Mouse (Mus musculus) thymus, postnatal 4 days (tissue): ENCODE results near the gene Elk4.

ENCODE experiments used
- DNase-seq: peaks from one replicate; pipeline ENCODE4 v3.0.0; 2021

Elk4 gene

GRCm38 (mm10) chr1:132019876-132020275, 12.5 kb downstream of the Elk4 start:
- DNase-seq: no peak

DNA sequence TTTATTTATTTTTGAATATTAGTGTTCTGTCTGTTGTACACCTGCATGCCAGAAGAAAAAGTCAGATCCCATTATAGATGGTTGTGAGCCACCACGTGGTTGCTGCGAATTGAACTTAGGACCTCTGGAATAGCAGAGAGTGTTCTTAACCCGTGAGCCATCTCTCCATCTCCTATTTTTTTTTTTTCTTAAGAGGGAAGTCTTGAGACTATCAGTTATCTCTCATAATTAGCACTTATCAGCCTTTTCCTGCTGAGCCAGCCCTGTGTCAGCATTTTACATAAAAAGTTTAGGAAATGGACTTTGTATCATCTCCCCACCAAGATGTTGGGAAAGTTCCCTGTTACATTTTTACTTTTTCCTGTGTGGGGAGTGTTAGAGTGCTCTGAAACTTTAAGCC, 14.7 kb downstream of the Elk4 start:
- no peak for DNase-seq

DNA sequence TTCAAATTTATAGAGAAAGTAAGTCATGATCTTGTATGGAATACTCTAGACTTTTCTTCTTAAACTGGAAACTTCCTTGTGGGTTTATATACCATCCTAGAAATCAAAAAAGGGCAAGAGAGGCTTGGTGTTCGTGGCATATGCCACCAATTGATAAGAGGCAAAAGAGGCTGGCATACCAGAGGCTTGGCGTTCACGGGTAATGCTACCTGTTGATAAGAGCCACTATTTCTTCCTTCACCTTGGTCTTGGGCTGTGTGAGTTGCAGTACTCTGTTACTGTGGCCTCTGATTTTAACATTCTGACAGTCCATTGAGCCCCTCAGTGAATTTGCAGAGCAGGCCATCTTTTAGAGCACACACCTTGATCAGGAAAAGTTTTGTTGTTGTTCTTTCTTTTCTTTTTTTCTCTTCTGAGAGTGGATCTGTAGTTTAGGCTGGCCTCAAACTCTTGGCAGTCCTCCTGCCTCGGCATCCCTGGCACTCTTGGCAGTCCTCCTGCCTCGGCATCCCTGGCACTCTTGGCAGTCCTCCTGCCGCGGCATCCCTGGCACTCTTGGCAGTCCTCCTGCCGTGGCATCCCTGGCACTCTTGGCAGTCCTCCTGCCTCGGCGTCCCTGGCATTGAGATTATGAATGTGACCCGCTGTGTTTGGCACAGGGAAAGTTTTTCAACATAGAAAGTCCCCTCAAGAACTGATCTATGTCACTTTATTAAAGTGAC, 19.7 kb downstream of the Elk4 start:
- no peak for DNase-seq

GRCm38 (mm10) chr1:132027978-132028377, 20.6 kb downstream of the Elk4 start:
- no peak for DNase-seq

DNA sequence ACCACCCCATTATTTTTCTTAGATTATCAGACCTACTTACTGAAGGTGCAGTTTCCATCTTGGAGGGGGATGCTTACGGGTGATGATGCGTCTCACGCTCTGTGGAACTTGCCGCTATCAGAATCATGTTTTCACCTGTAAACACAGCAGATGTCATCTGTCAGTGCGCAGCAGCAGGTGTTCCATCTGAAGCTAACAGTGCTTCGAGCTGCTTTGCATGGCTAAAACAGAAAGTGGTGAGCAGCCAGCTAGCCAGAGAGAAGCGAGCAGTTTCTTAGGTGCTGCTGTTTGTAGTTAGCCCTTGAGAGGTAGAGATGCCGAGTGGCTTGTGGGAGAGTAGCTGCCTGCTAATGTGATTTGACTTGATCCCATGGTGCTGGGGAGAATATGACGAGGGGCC, 21.0 kb downstream of the Elk4 start:
- DNase-seq: no peak

GRCm38 (mm10) chr1:132030574-132030973, 23.2 kb downstream of the Elk4 start:
- DNase-seq: peak; percentile 61

DNA sequence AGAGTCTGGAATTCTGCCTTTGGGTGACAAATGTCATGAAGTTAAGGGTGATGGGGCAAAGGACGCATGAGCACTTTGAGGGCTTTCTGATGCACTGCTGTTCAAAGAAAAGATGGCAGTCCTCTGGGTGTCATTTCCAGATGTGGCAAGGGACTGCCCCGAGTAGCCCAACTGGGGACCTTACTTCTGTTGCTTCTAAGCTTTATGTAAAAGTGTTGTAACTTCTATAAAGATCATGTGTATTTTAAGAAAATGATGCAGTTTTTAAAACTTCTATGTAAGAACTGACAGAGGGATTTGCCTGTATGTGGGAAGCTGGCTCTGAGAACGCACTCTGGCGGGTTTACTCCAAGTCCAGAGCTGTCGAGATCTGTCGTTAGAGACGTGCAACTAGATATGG, 24.8 kb downstream of the Elk4 start:
- DNase-seq: no peak

GRCm38 (mm10) chr1:132037746-132038145, 30.3 kb downstream of the Elk4 start:
- DNase-seq: no peak

- peak; percentile 45 for DNase-seq
Observed at GRCm38 (mm10) chr1:132038753-132039152, 31.3 kb downstream of the Elk4 start.

DNA sequence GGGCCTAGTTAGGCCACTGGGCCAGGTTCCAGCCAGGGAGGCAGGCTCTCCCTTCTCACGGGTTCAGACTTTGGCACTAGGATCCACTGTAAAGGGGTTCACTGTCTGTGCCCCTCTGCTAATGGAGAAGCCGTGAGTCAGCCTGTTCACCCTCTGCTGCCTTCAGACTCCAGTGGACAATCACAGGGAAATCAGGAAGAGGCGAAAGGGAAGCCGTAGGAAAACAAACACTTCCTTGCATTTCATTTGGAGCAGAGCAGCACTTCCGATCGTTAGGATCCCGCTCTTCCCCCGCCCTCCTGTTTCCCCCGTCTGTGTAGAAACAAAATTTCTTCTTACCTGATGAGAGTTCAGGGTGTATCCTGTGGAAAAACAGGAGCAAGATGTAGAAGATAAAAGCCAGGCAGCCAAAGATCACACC, 32.8 kb downstream of the Elk4 start:
- no peak for DNase-seq

DNA sequence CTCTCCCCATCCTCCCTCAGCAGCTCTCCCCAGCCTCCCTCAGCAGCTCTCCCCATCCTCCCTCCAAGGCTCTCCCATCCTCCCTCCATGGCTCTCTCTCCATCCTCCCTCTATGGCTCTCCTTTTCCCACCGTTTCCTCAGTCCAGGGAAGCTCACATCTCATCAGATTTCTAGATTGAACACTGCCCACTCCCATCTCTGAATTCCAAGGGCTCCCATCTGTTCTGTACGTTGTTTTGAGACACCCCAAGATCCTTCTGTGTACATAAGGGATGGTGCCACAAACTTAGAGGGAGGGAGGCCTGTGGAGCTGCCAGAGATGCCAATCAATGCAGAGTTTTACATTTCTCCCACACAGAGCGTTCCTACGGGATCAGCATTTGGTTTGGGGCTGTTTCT, 36.4 kb downstream of the Elk4 start:
- DNase-seq: no peak

- DNase-seq: peak; percentile 86
Observed at GRCm38 (mm10) chr1:132046143-132046735, 38.8 kb downstream of the Elk4 start.

DNA sequence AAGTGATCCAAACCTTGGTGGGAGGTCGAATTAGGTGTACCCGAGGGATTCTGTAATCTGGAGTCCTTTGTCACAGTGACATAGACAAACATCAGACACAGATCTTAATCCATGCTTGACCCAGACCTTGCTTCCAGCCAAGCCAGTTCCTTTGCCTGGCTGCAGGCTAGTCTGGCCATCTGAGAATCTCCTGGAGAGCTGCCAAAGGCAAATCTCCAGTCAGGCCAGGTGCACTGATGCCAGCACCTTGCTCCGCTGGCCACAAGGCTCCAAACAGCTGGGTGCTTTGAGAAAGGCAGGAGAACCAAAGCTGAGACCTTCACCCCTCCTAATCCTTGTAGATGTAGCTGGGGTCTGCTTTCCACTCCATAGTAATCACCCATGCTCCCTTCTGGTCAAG, 44.3 kb downstream of the Elk4 start:
- DNase-seq: no peak

DNA sequence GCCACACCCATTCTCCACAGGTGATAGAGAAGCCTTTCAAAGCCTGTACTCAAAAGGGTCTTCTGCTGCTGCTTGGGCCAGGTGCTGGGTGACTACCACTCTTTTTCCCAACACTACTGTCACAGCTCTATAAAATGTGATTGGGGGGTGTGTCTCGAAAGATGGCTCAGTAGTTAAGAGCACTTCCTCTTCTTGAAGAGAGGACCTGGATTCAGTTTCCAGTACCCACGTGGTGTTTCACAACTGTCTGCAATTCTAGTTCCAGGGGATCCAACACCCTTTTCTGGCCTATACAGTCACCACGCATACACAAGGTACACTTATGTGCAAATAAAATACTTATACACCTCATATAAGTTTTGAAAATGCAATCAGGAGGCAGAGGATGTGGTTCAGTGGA, 47.0 kb downstream of the Elk4 start:
- no peak for DNase-seq

- DNase-seq: no peak
Observed at GRCm38 (mm10) chr1:132055054-132055664, 47.8 kb downstream of the Elk4 start.

GRCm38 (mm10) chr1:132058558-132058957, 51.2 kb downstream of the Elk4 start:
- DNase-seq: no peak

GRCm38 (mm10) chr1:132060036-132060769, 52.8 kb downstream of the Elk4 start:
- no peak for DNase-seq

DNA sequence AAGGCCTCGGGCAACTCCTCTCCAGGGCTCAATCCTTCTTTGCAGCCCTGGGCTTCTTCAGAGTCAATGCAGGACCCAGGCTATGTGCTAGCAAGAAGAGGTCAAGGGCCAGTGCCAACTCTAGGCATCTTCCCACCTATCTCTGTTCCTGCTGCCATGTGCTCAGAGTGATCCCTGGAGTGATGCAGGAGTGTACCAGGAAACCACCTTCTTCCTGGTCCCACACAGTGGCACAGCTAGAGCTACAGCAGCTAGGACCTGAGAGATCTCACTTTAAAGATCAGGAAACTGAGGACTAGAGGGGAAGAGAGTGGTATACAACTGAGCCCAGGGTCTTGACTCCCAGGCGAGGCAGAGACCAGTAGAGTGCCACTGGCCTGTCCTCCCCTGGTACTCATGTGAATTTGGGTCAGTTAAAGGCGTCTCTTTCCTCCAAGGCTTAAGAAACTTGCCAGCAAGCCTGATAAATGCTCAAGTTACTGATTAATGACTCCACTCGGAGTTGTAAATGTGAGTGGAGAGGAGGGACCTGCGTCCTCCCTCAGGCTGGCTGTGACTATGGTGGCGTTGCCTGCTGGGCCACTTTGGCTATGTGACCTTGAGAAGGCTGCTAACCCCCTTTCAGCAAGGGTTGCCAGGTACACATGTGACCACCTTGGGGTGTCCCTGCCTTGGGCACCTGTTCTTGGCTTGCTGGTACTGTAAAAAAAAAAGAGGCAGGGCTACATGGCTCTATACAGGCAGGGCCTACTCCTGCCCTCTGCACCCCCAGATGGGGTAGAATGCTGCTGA, 54.5 kb downstream of the Elk4 start:
- no peak for DNase-seq

DNA sequence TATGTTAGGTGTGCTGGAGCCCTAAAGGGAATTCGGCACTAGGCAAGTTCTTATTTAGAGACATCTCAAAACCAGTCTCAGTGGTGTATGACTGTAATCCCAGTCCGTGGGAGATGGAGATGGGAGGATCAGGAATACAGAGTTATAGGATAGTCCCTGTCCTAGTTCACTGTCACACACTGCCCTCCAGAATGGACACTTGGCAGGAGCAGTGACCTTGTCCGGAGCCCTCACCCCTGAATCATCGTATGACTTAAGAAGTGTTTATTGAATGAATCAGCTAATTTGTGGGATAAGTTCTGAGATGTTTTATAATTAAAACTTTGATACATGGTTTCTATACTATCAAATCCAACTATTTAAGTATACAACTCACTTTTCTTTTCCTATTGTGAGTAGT, 55.7 kb downstream of the Elk4 start:
- no peak for DNase-seq

DNA sequence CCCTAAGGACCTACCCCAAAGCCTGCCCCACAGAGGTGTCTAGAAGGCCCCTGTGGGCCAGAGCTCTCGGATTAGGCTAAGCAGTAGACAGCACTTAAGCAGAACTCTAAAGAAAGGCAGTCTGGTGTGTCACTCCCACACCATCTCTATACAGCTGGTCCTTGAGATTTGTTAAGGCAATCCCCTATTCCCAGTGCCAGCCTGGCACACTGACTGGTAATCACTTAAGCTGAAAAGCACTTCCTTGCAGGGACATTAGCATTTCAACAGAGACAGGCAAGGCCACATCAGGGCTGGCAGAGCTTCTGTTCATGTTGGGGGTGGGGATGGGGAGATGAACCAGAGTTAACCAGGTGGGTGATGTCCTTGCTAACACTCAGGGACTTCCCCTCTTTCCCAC, 57.6 kb downstream of the Elk4 start:
- DNase-seq: no peak

DNA sequence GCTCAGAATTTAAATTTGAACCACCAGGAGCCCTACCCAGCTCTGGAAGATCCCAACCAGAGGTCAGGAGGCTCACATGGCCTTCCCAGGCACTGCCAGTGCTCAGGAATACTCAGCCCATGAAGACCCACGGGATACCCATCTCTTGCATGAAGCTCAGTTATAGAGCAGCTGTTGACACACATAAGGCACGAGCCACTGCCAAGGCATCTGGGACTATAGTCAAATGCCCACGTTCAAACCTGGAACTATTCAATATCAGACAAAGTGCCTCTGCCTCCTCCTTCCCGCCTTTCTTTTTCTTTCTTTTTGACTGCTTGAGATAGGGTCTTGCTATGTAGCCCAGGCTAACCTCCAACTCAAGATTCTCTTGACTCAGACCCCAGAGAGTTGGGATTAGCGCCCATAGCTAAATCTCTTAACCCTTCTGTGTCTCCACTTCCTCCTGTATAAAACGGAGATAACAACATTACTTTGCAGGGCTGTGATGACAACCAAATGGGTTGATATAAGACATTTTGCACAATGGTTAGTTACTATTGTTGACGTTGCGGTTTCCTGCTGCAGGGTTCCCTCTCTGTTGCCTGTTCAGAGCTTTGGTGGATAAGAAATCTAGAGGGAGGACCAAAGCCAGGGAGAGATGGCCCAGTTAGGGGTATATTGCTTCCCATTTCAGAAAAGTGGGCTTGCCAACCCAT, 58.2 kb downstream of the Elk4 start:
- DNase-seq: no peak
